Mouse (Mus musculus) left cerebral cortex, postnatal 4 days (tissue): ENCODE results near the gene Vmn1r225. TPM values are rescaled to one million over a fixed set of nuclear protein-coding genes. Genes with fewer than 3 reads are reported as not detected.
"Not testable (repeated sequence)": the region's sequence is repeated elsewhere in the genome, so short reads cannot be mapped to it uniquely, and the experiment has no call there.

Source experiments
- DNase-seq: peaks from one replicate; pipeline ENCODE4 v3.0.0-alpha.2; 2022
- intact Hi-C: fragments of 180-260 bp; cut with DNase I; formaldehyde crosslinking; loops from one replicate; pipeline ENCODE4 v1.15.1; 2025
- total RNA-seq, 2 experiments: library from RNA; stranded (reverse); gene quantifications; 2 replicates each; pipeline ENCODE4 v1.2.3; 2021

The Vmn1r225 gene
- total RNA-seq, result not detected

DNA sequence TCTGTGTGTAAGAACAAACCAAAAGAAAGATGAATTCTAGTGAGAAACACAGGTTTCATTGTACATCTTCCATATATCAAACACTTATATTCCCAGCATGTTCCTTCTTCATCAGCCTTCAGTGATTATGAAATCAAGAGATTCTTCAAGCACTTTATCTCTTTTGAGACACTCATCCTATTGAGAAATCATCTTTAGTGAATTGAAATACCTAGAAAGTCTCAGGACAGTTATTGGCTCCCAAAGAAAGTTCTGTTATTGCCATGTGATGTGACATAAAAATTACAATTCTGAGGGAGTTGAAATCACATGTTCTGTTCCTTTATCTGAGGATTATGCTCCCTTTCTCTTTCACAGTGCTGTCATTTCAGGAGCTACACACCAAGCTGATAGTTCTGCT is at the start of gene Vmn1r225:
Gene Vmn1r225 (plus strand): TSS at position 301 of the 400 bp plus-strand sequence.
- DNase-seq, result no peak
- intact Hi-C loops, result no loop called here

DNA sequence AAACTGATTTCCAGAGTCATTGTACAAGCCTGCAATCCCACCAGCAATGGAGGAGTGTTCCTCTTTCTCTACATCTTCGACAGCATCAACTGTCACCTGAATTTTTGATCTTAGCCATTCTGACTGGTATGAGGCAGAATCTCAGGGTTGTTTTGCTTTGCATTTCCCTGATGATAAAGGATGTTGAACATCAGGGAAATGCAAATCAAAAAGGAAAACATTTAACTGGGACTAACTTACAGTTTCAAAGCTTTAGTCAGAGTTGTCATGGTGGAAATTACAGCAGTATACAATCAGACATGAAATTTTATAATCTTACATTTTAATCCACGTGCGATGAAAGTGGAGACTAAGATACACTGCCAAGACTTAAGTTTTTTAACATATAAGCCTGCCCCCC is 24.6 kb upstream of the Vmn1r225 start:
- intact Hi-C loops, result no loop called here
- DNase-seq, result no peak

DNA sequence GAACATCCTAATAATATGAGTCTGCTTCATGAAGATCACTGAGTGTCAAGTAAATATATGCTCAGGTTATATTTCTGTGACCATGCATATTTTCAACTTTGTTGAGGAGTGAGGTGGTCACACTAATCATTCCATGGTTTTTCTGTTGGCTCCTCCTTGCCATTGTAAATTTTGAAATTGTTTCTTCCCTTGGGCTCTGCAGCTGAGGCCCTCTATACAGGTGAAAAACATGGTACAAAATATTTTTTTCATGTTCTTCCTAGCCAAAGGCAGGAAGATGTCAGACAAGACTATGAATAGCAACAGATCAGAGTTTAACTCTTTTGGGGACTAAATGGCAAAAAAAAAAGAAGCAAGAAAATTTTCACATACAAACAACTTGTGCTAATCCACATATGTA is 16.7 kb upstream of the Vmn1r225 start, which contains the start of gene Vmn2r108:
Gene Vmn2r108 (minus strand): TSS at position 101 of the 400 bp plus-strand sequence.
- intact Hi-C loops, result no loop called here
- DNase-seq, result no peak

DNA sequence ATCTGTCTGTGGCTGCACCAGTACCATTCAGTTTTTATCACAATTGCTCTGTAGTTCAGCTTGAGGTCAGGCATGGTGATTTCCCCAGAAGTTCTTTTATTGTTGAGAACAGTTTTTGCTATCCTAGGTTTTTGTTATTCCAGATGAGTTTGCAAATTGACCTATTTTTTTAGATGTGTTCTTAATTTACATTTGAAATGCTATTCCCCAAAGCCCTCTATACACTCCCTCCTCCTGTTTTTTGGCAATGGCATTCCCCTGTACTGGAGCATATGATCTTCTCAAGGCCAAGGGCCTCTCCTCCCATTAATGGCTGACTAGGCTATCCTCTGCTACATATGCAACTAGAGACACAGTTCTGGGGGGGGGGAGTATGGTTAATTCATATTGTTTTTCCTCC is 10.3 kb downstream of the Vmn1r225 start:
- DNase-seq, intact Hi-C loops: not testable (repeated sequence)

Other genes with a start within 250 kb of the Vmn1r225 start
- gene Vmn2r106, start 212.6 kb upstream of the Vmn1r225 start, total RNA-seq, result not detected
- not detected for gene Vmn2r107, start 152.9 kb upstream of the Vmn1r225 start, total RNA-seq
- not detected for gene Vmn1r224, start 84.0 kb upstream of the Vmn1r225 start, total RNA-seq
- under 1 TPM in 1 of 2 experiments, not detected in 1; 0.04 TPM for gene Vmn2r108, start 16.8 kb upstream of the Vmn1r225 start, total RNA-seq
- gene Vmn2r109, start 66.6 kb downstream of the Vmn1r225 start, total RNA-seq, result not detected
- not detected for gene Vmn2r110, start 98.3 kb downstream of the Vmn1r225 start, total RNA-seq
- not detected for gene Fpr-rs3, start 126.7 kb downstream of the Vmn1r225 start, total RNA-seq
- gene Vmn1r226, start 184.7 kb downstream of the Vmn1r225 start, total RNA-seq, result not detected
- not detected for gene Vmn1r227, start 231.7 kb downstream of the Vmn1r225 start, total RNA-seq